Mouse (Mus musculus) cerebellum, postnatal 4 days (tissue): ENCODE results near the gene Gm4214.
"Not testable (repeated sequence)": the region's sequence is repeated elsewhere in the genome, so short reads cannot be mapped to it uniquely, and the experiment has no call there.

ENCODE experiments used
- DNase-seq, 2 experiments: peaks; one replicate each; pipeline ENCODE4 v3.0.0; 2022; ENCODE audit warnings: low spot score in 2 of 2, mixed read lengths in 1 of 2

Gm4214 gene

DNA sequence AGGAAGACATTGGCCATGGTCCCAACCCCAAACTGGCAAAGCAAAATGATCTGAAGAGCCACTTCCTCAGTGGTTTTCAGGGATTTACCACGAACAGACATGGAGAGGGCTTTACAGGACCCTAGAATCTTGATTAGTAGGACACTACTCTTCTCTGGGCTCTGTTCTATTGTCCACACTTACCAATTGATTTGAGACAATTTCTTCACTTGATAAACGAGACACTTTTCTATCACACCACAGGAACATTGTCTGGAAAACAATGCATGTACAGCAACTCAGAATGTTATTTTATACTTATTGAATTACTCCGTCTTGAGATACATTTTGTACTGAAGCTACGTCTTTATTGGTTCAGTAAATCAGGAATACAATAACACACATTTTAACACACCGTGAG is at the start of gene Gm4214:
TSS of gene Gm4214 (minus strand) at position 101 of the 400 bp plus-strand sequence.
- not testable (repeated sequence) for DNase-seq

DNA sequence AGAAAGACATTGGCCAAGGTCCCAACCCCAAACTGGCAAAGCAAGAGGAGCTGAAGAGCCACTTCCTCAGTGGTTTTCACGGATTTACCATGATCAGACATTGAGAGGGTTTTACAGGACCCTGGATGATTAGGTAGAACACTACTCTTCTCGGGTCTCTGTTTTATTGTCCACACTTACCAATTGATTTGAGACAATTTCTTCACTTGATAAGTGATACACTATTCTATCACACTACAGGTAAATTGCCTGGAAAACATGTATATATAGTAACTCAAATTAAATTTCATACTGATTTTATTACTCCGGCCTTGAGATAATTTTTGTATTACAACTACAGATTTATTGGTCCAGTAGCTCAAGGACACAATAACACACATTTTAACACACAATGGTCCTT is 35.4 kb upstream of the Gm4214 start, which contains the start of gene Gm4216:
TSS of gene Gm4216 (minus strand) at position 101 of the 400 bp plus-strand sequence.
- not testable (repeated sequence) for DNase-seq
